Mouse (Mus musculus): ENCODE results near the gene Osr1. TPM values are rescaled to one million over a fixed set of nuclear protein-coding genes. Genes with fewer than 3 reads are reported as not detected.

The Osr1 gene
- 1 to 10 TPM; 2.2 to 2.9 TPM for total RNA-seq (2021)
- long read RNA-seq, experiment 1, transcript Osr1-201 (3 exons, 2,012 nt): major isoform, 7 of 7 reads
- long read RNA-seq, experiment 1, partial matches to known transcripts: 0 of 7 reads
- long read RNA-seq, experiment 1, other reads (novel, unspliced or antisense): 0 of 7 reads
- long read RNA-seq, experiment 2, partial matches to known transcripts: 0 of 3 reads
- long read RNA-seq, experiment 2, other reads (novel, unspliced or antisense): 1 of 3 reads

- peak; percentile 62 for DNase-seq (ENCODE audit: low spot score)
Observed at GRCm38 (mm10) chr12:9569971-9570370, at the start of gene Osr1. Osr1 (plus strand) TSS chr12:9570116.

- DNase-seq (ENCODE audit: low spot score): no peak
Observed at GRCm38 (mm10) chr12:9550328-9550727, 19.6 kb upstream of the Osr1 start.

GRCm38 (mm10) chr12:9564956-9565355 is 5.0 kb upstream of the Osr1 start:
- no peak for DNase-seq (ENCODE audit: low spot score)

DNA sequence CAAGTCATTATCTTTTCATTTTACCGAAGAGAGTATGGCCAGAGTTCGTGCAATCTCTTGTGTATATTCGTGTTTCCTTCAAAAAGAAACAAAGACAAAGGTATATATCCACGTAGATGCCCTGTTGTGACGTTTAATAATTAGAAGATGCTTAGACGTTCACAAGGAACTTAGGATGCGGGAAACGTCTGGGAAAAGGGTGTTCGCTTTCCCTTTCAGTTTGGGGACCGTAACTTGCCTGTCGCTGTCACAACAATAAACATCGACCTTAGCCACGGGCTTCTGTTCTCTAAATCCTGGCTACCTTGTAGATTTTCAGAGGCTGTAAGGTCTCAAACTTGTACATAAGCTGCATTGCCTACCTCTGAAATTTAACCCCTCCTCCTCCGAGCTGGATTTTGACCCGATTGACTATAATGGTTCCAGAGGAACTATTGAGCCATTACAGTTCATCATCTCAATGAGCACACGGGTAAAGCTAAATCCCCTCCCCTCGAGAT is 630 bp downstream of the Osr1 start:
- DNase-seq (ENCODE audit: low spot score): no peak

- DNase-seq (ENCODE audit: low spot score): no peak
Observed at GRCm38 (mm10) chr12:9571276-9571940, 1.5 kb downstream of the Osr1 start.

- DNase-seq (ENCODE audit: low spot score): no peak
Observed at GRCm38 (mm10) chr12:9572022-9572421, 2.1 kb downstream of the Osr1 start.

DNA sequence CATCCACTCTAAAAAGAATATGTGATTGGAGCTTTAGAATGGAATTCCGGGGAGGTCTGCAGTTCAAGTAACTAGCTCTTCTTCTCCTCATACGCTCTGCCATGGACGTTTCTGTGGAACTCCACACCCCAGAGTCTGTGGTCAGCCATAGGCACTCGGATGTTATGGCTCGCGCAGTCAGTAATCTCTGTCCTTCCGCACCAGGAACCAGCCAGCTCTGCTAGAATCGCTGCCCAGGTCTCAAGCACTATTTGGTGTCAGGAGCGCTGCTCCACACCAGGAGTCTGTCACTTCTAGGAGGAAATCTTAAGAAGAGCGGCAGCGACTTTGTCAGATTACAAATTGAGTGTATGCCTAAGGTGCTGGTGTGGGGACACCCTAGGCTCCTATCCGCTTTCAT is 3.8 kb downstream of the Osr1 start:
- no peak for DNase-seq (ENCODE audit: low spot score)

DNA sequence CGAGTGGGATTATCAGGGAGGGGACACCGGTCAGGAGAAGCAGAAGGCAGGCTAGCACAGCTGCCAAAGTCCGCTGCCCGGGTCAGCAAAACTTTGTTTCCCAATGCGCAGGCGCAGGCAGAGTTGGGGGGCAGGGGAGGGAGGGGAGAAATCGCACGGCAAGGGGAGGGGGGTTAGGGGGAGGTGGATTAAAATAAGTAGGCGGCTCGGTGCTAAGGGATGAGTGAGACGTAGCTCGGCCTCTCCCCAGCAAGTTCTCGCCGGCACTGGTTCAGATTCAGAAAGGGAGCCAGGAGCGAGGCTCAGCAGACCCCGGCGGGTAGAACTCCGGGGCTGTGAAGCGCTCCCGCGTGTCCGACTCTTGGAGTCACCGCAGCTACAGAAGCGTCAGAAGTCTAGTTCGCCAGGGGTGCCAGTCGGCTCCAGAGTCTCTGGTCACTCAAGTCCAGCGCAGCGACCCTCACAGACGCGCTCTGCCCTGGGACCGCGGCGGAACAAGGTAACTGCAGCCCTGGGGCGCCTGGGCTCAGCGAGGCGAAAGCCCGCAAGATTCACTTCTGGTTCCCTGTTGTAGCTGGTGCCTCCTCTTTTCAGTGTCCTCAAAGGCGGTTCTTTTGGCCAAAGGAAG is 4.4 kb downstream of the Osr1 start:
- DNase-seq (ENCODE audit: low spot score): peak; percentile 49

GRCm38 (mm10) chr12:9575158-9576042 is 5.5 kb downstream of the Osr1 start:
- DNase-seq (ENCODE audit: low spot score): no peak

GRCm38 (mm10) chr12:9576043-9576538 is 6.2 kb downstream of the Osr1 start:
- DNase-seq (ENCODE audit: low spot score): no peak

DNA sequence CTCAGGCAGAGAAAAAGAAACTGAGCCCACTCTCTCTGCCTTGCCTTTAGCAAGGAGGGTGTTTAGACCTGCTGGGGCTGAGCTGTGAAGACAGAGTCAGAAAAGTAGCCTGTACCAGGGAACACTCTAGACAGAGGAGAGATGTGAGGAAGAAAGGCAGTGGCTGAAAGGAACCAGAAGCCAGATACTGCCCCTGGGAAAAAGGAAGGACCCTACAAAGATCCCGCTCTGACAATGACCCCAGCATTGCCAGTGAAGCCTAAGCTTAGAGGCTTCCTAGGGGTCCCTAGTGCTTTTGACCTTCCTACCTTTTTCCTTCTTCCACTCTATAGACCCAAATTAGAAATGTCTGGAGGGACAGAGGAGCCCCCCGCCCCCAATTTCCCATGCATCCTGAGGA is 7.7 kb downstream of the Osr1 start:
- no peak for DNase-seq (ENCODE audit: low spot score)

- DNase-seq (ENCODE audit: low spot score): no peak
Observed at GRCm38 (mm10) chr12:9578591-9578990, 8.7 kb downstream of the Osr1 start.

- DNase-seq (ENCODE audit: low spot score): no peak
Observed at GRCm38 (mm10) chr12:9579301-9580030, 9.6 kb downstream of the Osr1 start.

DNA sequence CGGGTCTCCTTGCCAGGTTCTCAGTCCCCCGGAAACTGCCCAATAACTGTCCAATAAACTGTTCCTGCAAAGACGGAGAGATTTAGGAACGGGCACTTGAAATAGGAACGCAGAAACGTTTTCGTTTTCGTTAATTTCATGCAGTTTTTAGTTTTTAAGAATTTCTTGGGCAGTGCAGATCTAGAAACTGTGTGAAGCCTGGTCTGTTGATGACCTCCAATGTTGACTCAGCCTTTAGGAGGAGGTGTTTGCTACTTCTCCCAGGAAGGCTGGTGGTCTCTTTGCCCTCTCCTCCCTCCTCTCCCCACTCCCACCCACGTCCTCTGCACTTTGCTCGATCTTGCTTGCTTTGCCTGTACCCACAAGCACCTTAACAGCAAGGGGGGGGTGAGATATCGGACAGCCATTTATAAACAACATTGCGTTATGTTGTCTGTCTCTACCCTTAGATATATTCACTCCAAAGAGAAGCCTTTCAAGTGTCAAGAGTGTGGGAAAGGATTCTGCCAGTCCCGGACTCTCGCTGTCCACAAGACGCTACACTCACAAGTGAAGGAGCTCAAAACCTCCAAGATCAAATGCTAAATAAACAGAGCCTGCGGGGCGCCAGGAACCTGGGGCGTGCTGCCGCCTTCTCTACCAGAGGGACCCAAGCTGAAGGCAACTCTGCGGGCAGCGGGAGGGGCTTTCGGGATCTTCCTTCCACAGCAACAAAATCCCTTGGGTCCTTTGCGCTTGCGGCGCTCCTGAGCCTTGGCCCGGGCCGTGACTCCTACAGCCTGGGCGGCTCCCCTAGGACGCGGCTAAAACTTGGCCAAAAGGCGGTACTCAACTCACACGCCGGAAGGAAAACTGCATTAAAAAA is 10.4 kb downstream of the Osr1 start:
- DNase-seq (ENCODE audit: low spot score): no peak

GRCm38 (mm10) chr12:9581011-9581410 is 11.1 kb downstream of the Osr1 start:
- no peak for DNase-seq (ENCODE audit: low spot score)

DNA sequence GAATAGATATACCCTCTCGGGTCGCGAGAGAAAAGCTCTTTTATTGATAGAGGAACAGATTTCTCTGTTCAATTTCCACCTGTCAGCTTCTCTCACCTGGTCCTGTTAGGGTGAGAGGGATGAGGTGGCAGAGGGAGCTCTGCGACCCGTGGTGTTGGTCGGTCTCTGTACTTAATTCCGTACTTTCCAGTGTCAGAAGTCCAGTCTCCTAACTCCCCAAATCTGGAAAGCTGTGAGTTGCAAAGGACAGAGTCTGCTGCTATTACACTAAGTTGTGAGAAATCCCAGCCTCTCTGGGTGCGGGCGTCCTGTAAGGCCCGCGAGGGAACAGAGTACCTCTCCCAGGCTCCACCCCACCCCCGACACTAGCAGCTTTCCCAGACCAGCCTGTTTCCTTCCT is 11.6 kb downstream of the Osr1 start:
- DNase-seq (ENCODE audit: low spot score): no peak

- no peak for DNase-seq (ENCODE audit: low spot score)
Observed at GRCm38 (mm10) chr12:9582248-9582995, 12.5 kb downstream of the Osr1 start.

GRCm38 (mm10) chr12:9583380-9583779 is 13.5 kb downstream of the Osr1 start:
- DNase-seq (ENCODE audit: low spot score): peak; percentile 52

Data from gastrocnemius, adult 18-20 months (tissue).